Mouse (Mus musculus) C2C12 (cell line): ENCODE results near the gene Olfr26. TPM values are rescaled to one million over a fixed set of nuclear protein-coding genes. Genes with fewer than 3 reads are reported as not detected.
"Not testable (repeated sequence)": the region's sequence is repeated elsewhere in the genome, so short reads cannot be mapped to it uniquely, and the experiment has no call there.

ENCODE experiments used
- H3K27me3 ChIP-seq: one replicate; pipeline ENCODE4 v1.6.1; 2011; ENCODE audit not compliant: control insufficient read depth, insufficient read depth, insufficient read length
- H3K36me3 ChIP-seq: one replicate; pipeline ENCODE4 v1.6.1; 2011; ENCODE audit not compliant: control insufficient read depth, insufficient read depth
- H3K4me3 ChIP-seq: one replicate; pipeline ENCODE4 v1.5.1; 2011; ENCODE audit warnings: mild to moderate bottlenecking, control low read depth; ENCODE audit not compliant: poor library complexity, insufficient read depth, severe bottlenecking
- H3K79me2 ChIP-seq: one replicate; pipeline ENCODE4 v1.6.1; 2011; ENCODE audit not compliant: control insufficient read depth, insufficient read depth
- H3K79me3 ChIP-seq: one replicate; pipeline ENCODE4 v1.6.1; 2011; ENCODE audit warnings: low read depth, control low read depth
- H3ac ChIP-seq: one replicate; pipeline ENCODE3; 2011; ENCODE audit warnings: low read depth; ENCODE audit not compliant: control insufficient read depth, insufficient read length
- CEBPB ChIP-seq: IDR thresholded peaks from one replicate; pipeline ENCODE4 v1.6.1; 2011; ENCODE audit warnings: low read depth, mild to moderate bottlenecking, control low read depth, moderate library complexity
- CTCF ChIP-seq: IDR thresholded peaks from one replicate; pipeline ENCODE4 v1.5.1; 2011; ENCODE audit not compliant: control insufficient read depth, insufficient read depth, insufficient read length
- FOSL1 ChIP-seq: IDR thresholded peaks from one replicate; pipeline ENCODE4 v1.8.0; 2011; ENCODE audit warnings: mild to moderate bottlenecking, low read length; ENCODE audit not compliant: poor library complexity, insufficient read depth, severe bottlenecking
- MAX ChIP-seq: IDR thresholded peaks from one replicate; pipeline ENCODE4 v1.6.1; 2011; ENCODE audit warnings: mild to moderate bottlenecking, control low read depth
- MYOD1 ChIP-seq: IDR thresholded peaks from one replicate; pipeline ENCODE4 v1.6.1; 2011; ENCODE audit warnings: low read depth; ENCODE audit not compliant: control insufficient read depth, insufficient read length
- MYOG ChIP-seq: IDR thresholded peaks from one replicate; pipeline ENCODE4 v1.6.1; 2011; ENCODE audit not compliant: control insufficient read depth, insufficient read length; ENCODE audit errors: extremely low read depth
- USF1 ChIP-seq: IDR thresholded peaks from one replicate; pipeline ENCODE4 v1.6.1; 2011; ENCODE audit warnings: low read depth, mild to moderate bottlenecking, control low read depth, moderate library complexity
- polyA plus RNA-seq: library from polyadenylated mRNA; unstranded; fragments of >200 nt; fragmentation: generic; extraction: Trizol; gene quantifications from one replicate; pipeline ENCODE4 v1.2.1, GENCODE M21; 2012; ENCODE audit warnings: missing spikeins

Olfr26 gene
- polyA plus RNA-seq, 1 experiment: not detected

DNA sequence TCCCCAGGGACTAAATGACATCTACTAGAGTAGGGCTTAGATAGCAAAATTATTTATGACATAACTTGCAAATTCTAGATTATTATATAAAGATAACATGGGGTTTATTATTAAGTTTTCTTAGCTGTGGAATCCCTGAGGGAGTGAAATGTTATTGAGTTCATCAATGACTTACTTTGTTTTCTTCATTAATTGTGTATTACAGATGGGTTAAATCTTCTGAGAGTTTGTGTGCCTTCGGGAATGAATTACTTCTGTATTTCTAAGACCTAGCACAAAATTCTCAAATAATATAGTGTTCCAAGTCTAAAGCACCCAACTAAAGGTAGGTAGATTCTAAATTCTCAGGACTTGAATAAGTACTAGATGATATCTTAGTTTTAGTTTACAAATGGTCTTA, 10.7 kb upstream of the Olfr26 start, which contains the start of gene Olfr924:
Gene Olfr924 (plus strand): TSS at position 301 of the 400 bp plus-strand sequence.
- Histone ChIP-seq H3K79me2 (no peaks in the 10 kb centered on the region), H3K27me3 (no peaks in the 10 kb centered on the region), H3ac (no peak within 1 kb of the TSS), H3K36me3 (no peaks in the 10 kb centered on the region), H3K4me3 (no peak within 1 kb of the TSS), H3K79me3 (no peaks in the 10 kb centered on the region)
- TF ChIP-seq CTCF (no peak), USF1 (no peak), MAX (no peak), FOSL1 (no peak), MYOD1 (no peak)

DNA sequence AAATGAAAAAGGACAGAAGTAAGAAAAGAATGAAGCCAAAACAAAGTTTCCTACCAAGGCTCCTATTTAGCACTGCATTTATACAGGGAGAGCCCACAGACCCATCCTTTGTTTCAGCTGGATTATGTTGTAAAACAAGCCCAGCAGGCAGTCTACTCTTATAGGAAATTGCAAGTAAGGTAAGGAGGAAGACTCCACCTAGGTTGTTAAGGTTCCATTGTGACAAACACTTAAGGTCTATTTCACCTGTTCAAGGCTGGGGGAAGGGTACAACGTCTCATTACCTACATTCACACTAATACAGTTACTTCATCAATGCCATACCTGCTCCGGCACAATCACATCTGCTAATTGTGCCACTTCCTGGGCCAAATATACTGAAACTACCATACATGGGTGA, 20.0 kb downstream of the Olfr26 start:
- not testable (repeated sequence) for H3ac ChIP-seq, H3K27me3 ChIP-seq, H3K36me3 ChIP-seq, H3K4me3 ChIP-seq, H3K79me3 ChIP-seq, H3K79me2 ChIP-seq

DNA sequence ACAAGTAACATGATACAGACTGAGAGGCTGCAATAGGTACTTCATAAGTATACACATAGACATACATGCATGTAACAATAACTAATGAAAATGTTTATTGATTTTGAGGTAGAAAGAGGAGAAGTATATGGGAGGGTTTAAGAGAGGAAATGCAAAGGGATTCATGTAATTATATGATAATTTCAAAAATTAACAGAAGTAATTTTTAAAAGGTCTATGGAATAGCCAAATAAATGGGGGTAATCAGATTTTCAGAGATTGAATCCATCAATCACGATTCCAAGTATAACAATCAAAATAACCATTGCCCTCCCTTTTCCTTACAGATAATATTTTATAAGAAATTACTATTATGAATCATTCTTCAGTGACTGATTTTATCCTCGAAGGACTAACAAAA, 22.0 kb downstream of the Olfr26 start, which contains the start of gene Olfr926:
Gene Olfr926 (plus strand): TSS at position 301 of the 400 bp plus-strand sequence.
- TF ChIP-seq MYOG (no peak), CTCF (no peak), MYOD1 (no peak), MAX (no peak), USF1 (no peak), FOSL1 (no peak), CEBPB (no peak)
- H3K36me3 ChIP-seq: no peaks in the 10 kb centered on the region

More for the DNA sequence above, 22.0 kb downstream of the Olfr26 start, which contains the start of gene Olfr926:
- no peak within 1 kb of the TSS for H3ac ChIP-seq
- H3K79me3 ChIP-seq: no peaks in the 10 kb centered on the region
- no peak within 1 kb of the TSS for H3K4me3 ChIP-seq
- no peaks in the 10 kb centered on the region for H3K27me3 ChIP-seq
- no peaks in the 10 kb centered on the region for H3K79me2 ChIP-seq

Other genes with a start within 250 kb of the Olfr26 start
- gene Olfr914, start 250.0 kb upstream of the Olfr26 start, polyA plus RNA-seq: not detected
- gene Olfr916, start 195.2 kb upstream of the Olfr26 start, polyA plus RNA-seq: not detected
- not detected for gene Olfr917, start 189.2 kb upstream of the Olfr26 start, polyA plus RNA-seq
- gene Olfr918, start 180.5 kb upstream of the Olfr26 start, polyA plus RNA-seq: not detected
- not detected for gene Olfr919, start 151.4 kb upstream of the Olfr26 start, polyA plus RNA-seq
- 6.3 TPM for gene Vwa5a, start 136.8 kb upstream of the Olfr26 start, polyA plus RNA-seq
- not detected for gene Olfr920, start 102.8 kb upstream of the Olfr26 start, polyA plus RNA-seq
- not detected for gene Olfr921, start 82.0 kb upstream of the Olfr26 start, polyA plus RNA-seq
- not detected for gene Olfr922, start 40.4 kb upstream of the Olfr26 start, polyA plus RNA-seq
- gene Olfr923, start 28.5 kb upstream of the Olfr26 start, polyA plus RNA-seq: not detected
- not detected for gene Olfr924, start 10.6 kb upstream of the Olfr26 start, polyA plus RNA-seq
- not detected for gene Olfr926, start 22.1 kb downstream of the Olfr26 start, polyA plus RNA-seq
- gene Olfr930, start 74.7 kb downstream of the Olfr26 start, polyA plus RNA-seq: not detected
- gene Olfr933, start 117.3 kb downstream of the Olfr26 start, polyA plus RNA-seq: not detected
- gene Olfr934, start 133.3 kb downstream of the Olfr26 start, polyA plus RNA-seq: not detected
- not detected for gene Olfr935, start 144.6 kb downstream of the Olfr26 start, polyA plus RNA-seq
- gene Olfr146, start 168.3 kb downstream of the Olfr26 start, polyA plus RNA-seq: not detected
- not detected for gene Olfr937, start 209.9 kb downstream of the Olfr26 start, polyA plus RNA-seq
- not detected for gene Olfr938, start 223.8 kb downstream of the Olfr26 start, polyA plus RNA-seq